Mouse (Mus musculus) neutrophil, adult 83 days (primary cell): Measurements from ENCODE around the gene Rnf152. TPM values are rescaled to one million over a fixed set of nuclear protein-coding genes. Genes with fewer than 3 reads are reported as not detected.

Experiments used
- total RNA-seq, 2 experiments: library from RNA; stranded (reverse); gene quantifications; one replicate each; pipeline ENCODE4 v1.2.4; 2023

Rnf152 gene
- total RNA-seq: under 1 TPM; 0.42 TPM

DNA sequence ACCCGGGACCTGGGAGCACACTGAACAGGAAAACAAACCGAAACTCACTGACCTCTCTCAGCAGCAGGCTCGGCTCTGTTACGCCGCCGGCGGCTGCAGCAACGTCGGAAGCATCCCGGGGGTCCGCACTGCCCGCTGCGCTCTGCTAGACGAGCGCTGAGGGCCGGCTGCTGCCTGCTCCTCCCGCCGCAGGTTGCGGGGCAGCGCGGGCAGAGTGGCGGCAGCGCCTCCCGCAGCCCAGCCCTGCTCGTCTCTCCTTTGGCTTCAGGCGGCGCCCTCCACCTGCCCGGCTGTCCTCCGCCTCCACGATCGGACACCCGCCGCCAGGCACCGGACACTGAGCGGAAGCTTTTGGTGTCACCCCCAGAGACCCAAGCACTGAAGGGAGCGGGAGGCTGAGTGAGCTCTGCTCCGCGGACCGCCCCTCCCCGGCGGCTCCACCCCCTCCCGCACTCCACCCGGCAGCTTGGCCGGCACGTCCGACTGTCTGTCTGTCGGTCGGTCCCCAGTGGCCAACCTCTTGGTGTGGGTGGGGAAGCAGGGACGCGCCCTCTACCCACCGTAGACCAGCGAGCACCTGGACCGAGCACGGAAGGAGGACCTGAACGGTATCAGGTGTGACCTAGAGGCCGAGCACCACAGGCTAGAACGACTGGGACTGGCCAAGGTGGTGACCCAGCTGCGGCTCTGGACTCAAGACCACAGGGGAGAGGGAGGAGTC, at the start of gene Rnf152:
Rnf152 (minus strand) TSS at position 420 of the 721 bp plus-strand sequence.

